ENCODE assay signal across 8 mouse cellular contexts in the genomic region with DNA sequence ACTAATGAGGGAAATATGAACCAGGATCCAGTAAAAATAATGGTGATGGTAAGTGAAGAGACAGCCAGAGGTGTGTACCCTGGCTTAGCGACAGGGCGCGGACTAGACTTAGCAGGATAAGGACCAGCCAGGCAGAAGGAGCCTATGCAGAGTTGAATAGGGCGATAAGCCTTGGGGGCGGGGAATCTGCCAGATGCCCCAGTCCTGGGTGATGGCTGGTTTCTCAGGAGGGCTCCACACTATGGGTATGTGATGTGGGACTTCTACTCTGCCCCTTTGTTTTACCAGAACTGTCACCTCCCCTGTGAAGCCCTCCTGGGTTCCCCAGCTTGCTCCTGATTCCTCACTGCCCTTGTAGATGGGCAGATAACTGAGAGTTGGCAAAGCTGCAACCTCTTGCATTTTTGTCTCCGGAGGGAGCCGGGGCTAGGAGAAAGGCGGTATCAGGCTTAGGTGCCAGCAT. TPM values are rescaled to one million over a fixed set of nuclear protein-coding genes. Genes with fewer than 3 reads are reported as not detected.
DNase-seq lines count a peak whose midpoint lies in the region; ATAC-seq lines count a peak whose summit lies in the region.

No protein-coding gene starts in this region.

- DNase-seq in hindbrain, embryonic 10.5 days (ENCODE audit: low spot score), result no peak
- DNase-seq in urinary bladder, postnatal 36 days (ENCODE audit: low spot score in 2 of 2), result no peak
- no peak for DNase-seq in kidney, postnatal 14 days
- no peak for DNase-seq in right cerebral cortex, postnatal 10 days (ENCODE audit: low spot score in 2 of 2)

- no peaks in the 10 kb centered on the region for H3K36me3 ChIP-seq in hindbrain, embryonic 13.5 days
- H3K36me3 ChIP-seq in hindbrain, embryonic 10.5 days, result no peaks in the 10 kb centered on the region
- no peaks in the 10 kb centered on the region for H3K36me3 ChIP-seq in liver, embryonic 12.5 days
- no peaks in the 10 kb centered on the region for H3K36me3 ChIP-seq in neural tube, embryonic 15.5 days

- H3K4me3 ChIP-seq in hindbrain, embryonic 13.5 days, result no peak overlapping the region
- H3K4me3 ChIP-seq in hindbrain, embryonic 10.5 days, result no peak overlapping the region
- H3K4me3 ChIP-seq in liver, embryonic 12.5 days, result peak overlapping the region; percentile 41
- H3K4me3 ChIP-seq in neural tube, embryonic 15.5 days (replicated peaks), result no peak overlapping the region

- peak overlapping the region; percentile 60 for H3K9ac ChIP-seq in hindbrain, embryonic 13.5 days
- H3K9ac ChIP-seq in liver, embryonic 12.5 days, result peak overlapping the region; percentile 64
- H3K9ac ChIP-seq in neural tube, embryonic 15.5 days (replicated peaks), result no peak overlapping the region

- peak overlapping the region; percentile 55; the same call in 1 of the 2 replicates for H3K27ac ChIP-seq in hindbrain, embryonic 13.5 days
- no peak overlapping the region for H3K27ac ChIP-seq in hindbrain, embryonic 10.5 days
- peak overlapping the region; percentile 96 for H3K27ac ChIP-seq in liver, embryonic 12.5 days
- 0 out of 2 replicates have a peak overlapping the region, but pooled peaks have one; percentile 33 for H3K27ac ChIP-seq in neural tube, embryonic 15.5 days (replicated peaks)

- H3K27me3 ChIP-seq in hindbrain, embryonic 13.5 days, result peaks cover 10% of the 10 kb centered on the region; the same call in 1 of the 2 replicates
- peaks cover 55% of the 10 kb centered on the region for H3K27me3 ChIP-seq in hindbrain, embryonic 10.5 days (ENCODE audit: insufficient read depth, poor library complexity, severe bottlenecking)
- peaks cover 21% of the 10 kb centered on the region; the same call in 1 of the 2 replicates for H3K27me3 ChIP-seq in liver, embryonic 12.5 days (replicated peaks)
- H3K27me3 ChIP-seq in neural tube, embryonic 15.5 days (replicated peaks), result no peaks in the 10 kb centered on the region

- no peak overlapping the region for H3K4me2 ChIP-seq in hindbrain, embryonic 13.5 days
- peak overlapping the region; percentile 67 for H3K4me2 ChIP-seq in liver, embryonic 12.5 days
- H3K4me2 ChIP-seq in neural tube, embryonic 15.5 days, result peak overlapping the region; percentile 25; the same call in 1 of the 2 replicates

- 28% methylated on average over 8 of the region's 8 CpGs for WGBS in hindbrain, embryonic 13.5 days
- 31% methylated on average over 8 of the region's 8 CpGs for WGBS in hindbrain, embryonic 10.5 days
- WGBS in liver, embryonic 12.5 days (ENCODE audit: insufficient replicate concordance), result 23% methylated on average over 8 of the region's 8 CpGs
- WGBS in neural tube, embryonic 15.5 days, result 44% methylated on average over 8 of the region's 8 CpGs

- peaks cover 32% of the 10 kb centered on the region for H3K4me1 ChIP-seq in hindbrain, embryonic 13.5 days (replicated peaks)
- peaks cover 33% of the 10 kb centered on the region for H3K4me1 ChIP-seq in hindbrain, embryonic 10.5 days (replicated peaks)
- peaks cover 66% of the 10 kb centered on the region for H3K4me1 ChIP-seq in liver, embryonic 12.5 days
- H3K4me1 ChIP-seq in neural tube, embryonic 15.5 days, result peaks cover 47% of the 10 kb centered on the region

- no peaks in the 10 kb centered on the region for H3K9me3 ChIP-seq in hindbrain, embryonic 13.5 days
- H3K9me3 ChIP-seq in hindbrain, embryonic 10.5 days, result no peaks in the 10 kb centered on the region
- H3K9me3 ChIP-seq in liver, embryonic 12.5 days (replicated peaks), result no peaks in the 10 kb centered on the region
- H3K9me3 ChIP-seq in neural tube, embryonic 15.5 days (replicated peaks), result no peaks in the 10 kb centered on the region

- no peak; the same call in 1 of the 2 replicates for ATAC-seq in hindbrain, embryonic 13.5 days (ENCODE audit: low FRiP score)
- 0 out of 2 replicates have a peak, but pooled peaks have one; percentile 10 for ATAC-seq in common myeloid progenitor, adult 5-6 weeks (replicated peaks; ENCODE audit: low read depth, poor library complexity, severe bottlenecking)
- ATAC-seq in liver, embryonic 12.5 days, result peak; percentile 94
- no peak for ATAC-seq in neural tube, embryonic 15.5 days (ENCODE audit: low FRiP score)

RNA-seq across cellular contexts. Expression of a gene that starts 6.4 kb away (rescaled TPM):
- polyA plus RNA-seq in hindbrain, embryonic 13.5 days (2015; fragmentation: Nextera tagmentation; extraction: Ambion mirVana), result 613 and 622 TPM in 2 replicates
- 806 and 957 TPM in 2 replicates for polyA plus RNA-seq in hindbrain, embryonic 10.5 days (2016; fragmentation: Nextera tagmentation; extraction: Ambion mirVana)
- total RNA-seq in common myeloid progenitor, adult 5-6 weeks (2017), result 2,920 and 3,083 TPM in 2 replicates
- polyA plus RNA-seq in liver, embryonic 12.5 days (2016; fragmentation: Nextera tagmentation; extraction: Ambion mirVana), result 912 and 924 TPM in 2 replicates
- 526 and 732 TPM in 2 replicates for polyA plus RNA-seq in neural tube, embryonic 15.5 days (2015; fragmentation: Nextera tagmentation; extraction: Ambion mirVana)

RNA-seq across cellular contexts. Expression of a gene that starts 6.9 kb away (rescaled TPM):
- polyA plus RNA-seq in hindbrain, embryonic 13.5 days (2015; fragmentation: Nextera tagmentation; extraction: Ambion mirVana), result 27.9 and 28.3 TPM in 2 replicates
- 7.6 and 7.7 TPM in 2 replicates for polyA plus RNA-seq in hindbrain, embryonic 10.5 days (2016; fragmentation: Nextera tagmentation; extraction: Ambion mirVana)
- 4.8 and 6.1 TPM in 2 replicates for total RNA-seq in common myeloid progenitor, adult 5-6 weeks (2017)
- polyA plus RNA-seq in liver, embryonic 12.5 days (2016; fragmentation: Nextera tagmentation; extraction: Ambion mirVana), result 20.4 and 21.9 TPM in 2 replicates
- 59.3 and 64.6 TPM in 2 replicates for polyA plus RNA-seq in neural tube, embryonic 15.5 days (2015; fragmentation: Nextera tagmentation; extraction: Ambion mirVana)

RNA-seq across cellular contexts. Expression of a gene that starts 34.9 kb away (rescaled TPM):
- polyA plus RNA-seq in hindbrain, embryonic 13.5 days (2015; fragmentation: Nextera tagmentation; extraction: Ambion mirVana), result 38.3 and 41.2 TPM in 2 replicates
- polyA plus RNA-seq in hindbrain, embryonic 10.5 days (2016; fragmentation: Nextera tagmentation; extraction: Ambion mirVana), result 41.3 and 42.8 TPM in 2 replicates
- total RNA-seq in common myeloid progenitor, adult 5-6 weeks (2017), result 10.6 and 19.9 TPM in 2 replicates
- 18.5 and 18.9 TPM in 2 replicates for polyA plus RNA-seq in liver, embryonic 12.5 days (2016; fragmentation: Nextera tagmentation; extraction: Ambion mirVana)
- 35.9 and 37.4 TPM in 2 replicates for polyA plus RNA-seq in neural tube, embryonic 15.5 days (2015; fragmentation: Nextera tagmentation; extraction: Ambion mirVana)

Comparison
In these comparisons a context has a peak if more than half of its experiments do, and no peak if none do; other contexts are left out.
1. ATAC-seq: peak in common myeloid progenitor, adult 5-6 weeks (single experiment) and liver, embryonic 12.5 days (single experiment); none in hindbrain, embryonic 13.5 days (single experiment) and neural tube, embryonic 15.5 days (single experiment).